Mouse (Mus musculus): ENCODE results near the gene Pmvk.

- no peak for TF ChIP-seq CTCF (IDR thresholded peaks at IDR 0.05; ENCODE audit: extremely low read depth, insufficient read depth, low read length)
- peak; percentile 75 for TF ChIP-seq POLR2A (IDR thresholded peaks at IDR 0.05; ENCODE audit: extremely low read depth, insufficient read depth, low read length)
Measured at GRCm38 (mm10) chr3:89430171-89431159, 23.9 kb upstream of the Pmvk start, which contains the start of gene Pygo2.
